8 mouse cellular contexts compared by ENCODE assay signal in genomic region chr10:81069836-81070235, GRCm38 (mm10). TPM values are rescaled to one million over a fixed set of nuclear protein-coding genes. Genes with fewer than 3 reads are reported as not detected.
DNase-seq lines count a peak whose midpoint lies in the region; ATAC-seq and TF ChIP-seq lines count a peak whose summit lies in the region.

Gene Thop1, plus strand, starts transcription at chr10:81070035.

- no peaks in the 10 kb centered on the region for H3K27me3 ChIP-seq in E14TG2a.4 (ENCODE audit: insufficient read depth, low read length)
- H3K27me3 ChIP-seq in forebrain, embryonic 12.5 days, result no peaks in the 10 kb centered on the region
- H3K27me3 ChIP-seq in heart, postnatal 0 days (ENCODE audit: control insufficient read depth, insufficient read depth, low read length), result no peaks in the 10 kb centered on the region
- no peaks in the 10 kb centered on the region for H3K27me3 ChIP-seq in liver, embryonic 16.5 days (ENCODE audit: control insufficient read depth, insufficient read depth, low read depth, low read length)
- H3K27me3 ChIP-seq in neural tube, embryonic 13.5 days, result no peaks in the 10 kb centered on the region
- no peaks in the 10 kb centered on the region for H3K27me3 ChIP-seq in testis, adult 2 months (ENCODE audit: control insufficient read depth, insufficient read depth, low read length)

- peak; percentile 98 for ATAC-seq in forebrain, embryonic 12.5 days (ENCODE audit: low FRiP score)
- ATAC-seq in heart, postnatal 0 days (ENCODE audit: insufficient read depth, low read depth), result peak; percentile 97
- ATAC-seq in liver, embryonic 16.5 days (ENCODE audit: low read depth), result peak; percentile 98
- ATAC-seq in neural tube, embryonic 13.5 days (ENCODE audit: low read depth), result peak; percentile 95

- peak within 1 kb of the TSS; percentile 69 for H3K27ac ChIP-seq in forebrain, embryonic 12.5 days
- H3K27ac ChIP-seq in heart, postnatal 0 days (ENCODE audit: low read depth), result no peak within 1 kb of the TSS
- H3K27ac ChIP-seq in liver, embryonic 16.5 days (ENCODE audit: low read length), result no peak within 1 kb of the TSS
- peak within 1 kb of the TSS; percentile 57 for H3K27ac ChIP-seq in neural tube, embryonic 13.5 days (replicated peaks)
- peak within 1 kb of the TSS; percentile 84 for H3K27ac ChIP-seq in testis, adult 2 months (ENCODE audit: control insufficient read depth, insufficient read depth, low read depth, low read length)

- H3K9ac ChIP-seq in forebrain, embryonic 12.5 days, result peak within 1 kb of the TSS; percentile 82
- H3K9ac ChIP-seq in heart, postnatal 0 days (replicated peaks; ENCODE audit: low read depth, low read length), result peak within 1 kb of the TSS; percentile 22
- H3K9ac ChIP-seq in liver, embryonic 16.5 days (ENCODE audit: low read depth, low read length), result peak within 1 kb of the TSS; percentile 79
- peak within 1 kb of the TSS; percentile 84 for H3K9ac ChIP-seq in neural tube, embryonic 13.5 days

- peak; percentile 68 for TF ChIP-seq POLR2A in testis, adult 2 months (IDR thresholded peaks at IDR 0.05; ENCODE audit: control insufficient read depth, low read depth, low read length)

- peaks cover 37% of the 10 kb centered on the region for H3K36me3 ChIP-seq in E14TG2a.4 (ENCODE audit: insufficient read depth, low read length)
- peaks cover 27% of the 10 kb centered on the region for H3K36me3 ChIP-seq in forebrain, embryonic 12.5 days (replicated peaks)
- 0 out of 2 replicates have a peak, but pooled peaks cover 6% of the 10 kb centered on the region for H3K36me3 ChIP-seq in heart, postnatal 0 days (replicated peaks; ENCODE audit: control insufficient read depth, insufficient read depth, low read length)
- H3K36me3 ChIP-seq in liver, embryonic 16.5 days (ENCODE audit: control insufficient read depth, insufficient read depth), result 0 out of 2 replicates have a peak, but pooled peaks cover 2% of the 10 kb centered on the region
- peaks cover 23% of the 10 kb centered on the region for H3K36me3 ChIP-seq in neural tube, embryonic 13.5 days
- H3K36me3 ChIP-seq in testis, adult 2 months (ENCODE audit: control insufficient read depth, insufficient read depth, low read length), result no peaks in the 10 kb centered on the region; the same call in 1 of the 2 replicates

- no peak for TF ChIP-seq CTCF in E14TG2a.4 (conservative IDR thresholded peaks at IDR 0.05; ENCODE audit: low read length)
- no peak for TF ChIP-seq CTCF in heart, postnatal 0 days (IDR thresholded peaks at IDR 0.05; ENCODE audit: low read depth)
- TF ChIP-seq CTCF in testis, adult 2 months (IDR thresholded peaks at IDR 0.05; ENCODE audit: control insufficient read depth, insufficient read depth, insufficient replicate concordance, low read depth, low read length), result no peak

- H3K4me3 ChIP-seq in E14TG2a.4 (replicated peaks; ENCODE audit: low read length), result peak within 1 kb of the TSS; percentile 96
- peak within 1 kb of the TSS; percentile 74 for H3K4me3 ChIP-seq in forebrain, embryonic 12.5 days (replicated peaks)
- H3K4me3 ChIP-seq in heart, postnatal 0 days (ENCODE audit: low read depth, low read length), result peak within 1 kb of the TSS; percentile 56
- peak within 1 kb of the TSS; percentile 74 for H3K4me3 ChIP-seq in liver, embryonic 16.5 days (ENCODE audit: low read depth, low read length)
- H3K4me3 ChIP-seq in neural tube, embryonic 13.5 days, result peak within 1 kb of the TSS; percentile 63
- peak within 1 kb of the TSS; percentile 88 for H3K4me3 ChIP-seq in testis, adult 2 months (ENCODE audit: control insufficient read depth, low read depth, low read length)

- DNase-seq in c-Kit-positive CD71-positive TER-119-positive erythroid progenitor cells, embryonic 14.5 days (ENCODE audit: low spot score), result peak; percentile 99
- DNase-seq in heart, postnatal 0 days (ENCODE audit: low spot score), result peak; percentile 98
- DNase-seq in kidney, postnatal 4 days, result peak; percentile 97 to 99

- TF ChIP-seq EP300 in heart, postnatal 0 days (IDR thresholded peaks at IDR 0.05; ENCODE audit: low read depth), result no peak

- peaks cover 62% of the 10 kb centered on the region for H3K4me1 ChIP-seq in E14TG2a.4 (replicated peaks; ENCODE audit: low read depth, low read length)
- peaks cover 26% of the 10 kb centered on the region for H3K4me1 ChIP-seq in forebrain, embryonic 12.5 days
- H3K4me1 ChIP-seq in heart, postnatal 0 days (ENCODE audit: control insufficient read depth, insufficient read depth), result no peaks in the 10 kb centered on the region
- H3K4me1 ChIP-seq in liver, embryonic 16.5 days (ENCODE audit: control insufficient read depth, low read depth, low read length), result peaks cover 20% of the 10 kb centered on the region
- H3K4me1 ChIP-seq in neural tube, embryonic 13.5 days (replicated peaks), result peaks cover 24% of the 10 kb centered on the region
- H3K4me1 ChIP-seq in testis, adult 2 months (ENCODE audit: control insufficient read depth, insufficient read depth, low read length), result peaks cover 13% of the 10 kb centered on the region

- WGBS in forebrain, embryonic 12.5 days, result 0% methylated on average over 33 of the region's 35 CpGs
- WGBS in heart, postnatal 0 days, result under 1% methylated on average over 35 of the region's 35 CpGs
- under 1% methylated on average over 35 of the region's 35 CpGs for WGBS in liver, embryonic 16.5 days (ENCODE audit: insufficient replicate concordance)
- WGBS in neural tube, embryonic 13.5 days, result under 1% methylated on average over 35 of the region's 35 CpGs

- no peaks in the 10 kb centered on the region for H3K9me3 ChIP-seq in E14TG2a.4 (ENCODE audit: low read length)
- no peaks in the 10 kb centered on the region for H3K9me3 ChIP-seq in forebrain, embryonic 12.5 days
- no peaks in the 10 kb centered on the region for H3K9me3 ChIP-seq in heart, postnatal 0 days (replicated peaks; ENCODE audit: control insufficient read depth, low read length)
- no peaks in the 10 kb centered on the region for H3K9me3 ChIP-seq in liver, embryonic 16.5 days (replicated peaks; ENCODE audit: control insufficient read depth, low read length)
- H3K9me3 ChIP-seq in neural tube, embryonic 13.5 days, result no peaks in the 10 kb centered on the region

- peak within 1 kb of the TSS; percentile 81 for H3K4me2 ChIP-seq in forebrain, embryonic 12.5 days
- peak within 1 kb of the TSS; percentile 79 for H3K4me2 ChIP-seq in heart, postnatal 0 days (ENCODE audit: low read depth, low read length)
- peak within 1 kb of the TSS; percentile 98 for H3K4me2 ChIP-seq in liver, embryonic 16.5 days (ENCODE audit: low read depth, low read length)
- H3K4me2 ChIP-seq in neural tube, embryonic 13.5 days, result peak within 1 kb of the TSS; percentile 81

RNA-seq across cellular contexts. Expression of gene Thop1, which starts in this region (rescaled TPM):
- polyA plus RNA-seq in forebrain, embryonic 12.5 days (2016; fragmentation: Nextera tagmentation; extraction: Ambion mirVana), result 65.0 and 69.2 TPM in 2 replicates
- 23.6 and 31.2 TPM in 2 replicates for total RNA-seq in heart, postnatal 0 days (2014; rRNA removed; ENCODE audit: low replicate concordance)
- 15.1 and 15.2 TPM in 2 replicates for polyA plus RNA-seq in heart, postnatal 0 days (2015; fragmentation: Nextera tagmentation; extraction: Ambion mirVana)
- polyA plus RNA-seq in liver, embryonic 16.5 days (2015; fragmentation: Nextera tagmentation; extraction: Ambion mirVana), result 15.5 and 16.6 TPM in 2 replicates
- 47.4 and 48.4 TPM in 2 replicates for polyA plus RNA-seq in neural tube, embryonic 13.5 days (2015; fragmentation: Nextera tagmentation; extraction: Ambion mirVana)
- polyA plus RNA-seq in testis, adult 2 months (2012; rRNA removed), result 318 and 378 TPM in 2 replicates

Comparison
In these comparisons a context has a peak if more than half of its experiments do, and no peak if none do; other contexts are left out.
1. H3K27ac ChIP-seq: peak in forebrain, embryonic 12.5 days (single experiment), neural tube, embryonic 13.5 days (single experiment) and testis, adult 2 months (single experiment); none in heart, postnatal 0 days (single experiment) and liver, embryonic 16.5 days (single experiment).
2. H3K9ac ChIP-seq: peak in every context shown above with its lines; median percentile 84 in neural tube, embryonic 13.5 days; 82 in forebrain, embryonic 12.5 days; 79 in liver, embryonic 16.5 days; 22 in heart, postnatal 0 days.
3. Peak in every context shown above with its lines, with median percentiles within 50 percentile points of each other: H3K4me3 ChIP-seq, DNase-seq, ATAC-seq and H3K4me2 ChIP-seq.